Mouse (Mus musculus) small intestine, adult 2 months (tissue): ENCODE measurements around the gene Ttc29.

Experiments used
- CTCF ChIP-seq: fragments of 200-500 bp; IDR thresholded peaks from 2 replicates; pipeline ENCODE4 v1.5.1; 2012; ENCODE audit warnings: low read depth, mild to moderate bottlenecking, control low read depth, inconsistent platforms, low read length, moderate library complexity, mixed read lengths; ENCODE audit not compliant: insufficient replicate concordance, insufficient read length; ENCODE audit errors: extremely low read depth
- POLR2A ChIP-seq: fragments of 200-500 bp; IDR thresholded peaks from 2 replicates; pipeline ENCODE4 v1.6.1; 2012; ENCODE audit warnings: low read depth, mild to moderate bottlenecking, control low read depth, inconsistent platforms, low read length, moderate library complexity

DNA sequence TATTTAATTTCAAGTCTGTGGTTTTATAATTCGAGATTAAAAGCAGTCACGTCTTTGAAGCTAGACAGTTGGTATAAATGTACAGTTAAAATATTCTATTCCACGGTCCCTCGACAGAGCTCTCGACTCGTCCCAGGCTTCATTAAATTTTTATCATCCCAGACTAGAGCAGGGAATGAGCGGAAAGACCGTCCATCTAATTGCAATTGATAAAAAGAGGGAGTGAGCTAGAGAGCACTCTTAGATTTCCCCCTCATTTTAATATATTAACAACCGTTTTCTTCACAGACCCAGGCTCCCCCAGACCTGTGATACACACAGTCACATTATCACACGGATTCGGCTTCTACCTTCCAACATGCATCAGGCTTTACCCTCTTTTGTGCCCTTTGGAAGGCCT, 215.1 kb downstream of the Ttc29 start:
- no peak for TF ChIP-seq CTCF
- TF ChIP-seq POLR2A: no peak
